Mouse (Mus musculus) liver, embryonic 14.5 days (tissue): ENCODE results near the gene Fkbp2. TPM values are rescaled to one million over a fixed set of nuclear protein-coding genes. Genes with fewer than 3 reads are reported as not detected.

Source experiments
- ATAC-seq: fragments of 200-750 bp; cut with Nextera tagmentation; 2 replicates; pipeline ENCODE4 v1.8.0; 2017; ENCODE audit warnings: moderate number of reproducible peaks, mild to moderate bottlenecking, moderate library complexity; ENCODE audit not compliant: insufficient read depth
- DNase-seq, 3 experiments: peaks; one replicate each; pipeline ENCODE4 v3.0.0-alpha.2; 2012 to 2013; ENCODE audit warnings: low read depth in 3 of 3, low spot score in 3 of 3
- H3K27ac ChIP-seq: fragments of 300-500 bp; sonication (generic); 2 replicates; pipeline ENCODE4 v1.5.1; 2014; ENCODE audit warnings: moderate library complexity, mild to moderate bottlenecking, control low read depth, inconsistent platforms
- H3K27me3 ChIP-seq: fragments of 300-500 bp; sonication (generic); 2 replicates; pipeline ENCODE4 v1.6.1; 2014; ENCODE audit warnings: mild to moderate bottlenecking, low read length, moderate library complexity; ENCODE audit not compliant: control insufficient read depth, insufficient read depth
- H3K36me3 ChIP-seq: fragments of 300-500 bp; sonication (generic); replicated peaks from 2 replicates; pipeline ENCODE4 v1.6.1; 2014; ENCODE audit warnings: low read depth; ENCODE audit not compliant: control insufficient read depth, insufficient read depth
- H3K4me1 ChIP-seq, 2 experiments: fragments of 200-500 bp in 1 of 2; fragments of 300-500 bp in 1 of 2; sonication (generic) in 1 of 2; replicated peaks; 2 replicates each; pipeline ENCODE4 v1.6.1; 2012 to 2014; ENCODE audit warnings: antibody characterized with exemption in 1 of 2, inconsistent platforms in 1 of 2, low read length in 1 of 2; ENCODE audit not compliant: control insufficient read depth in 2 of 2, insufficient read depth in 2 of 2
- H3K4me2 ChIP-seq: fragments of 300-500 bp; sonication (generic); 2 replicates; pipeline ENCODE4 v1.6.1; 2014; ENCODE audit warnings: low read depth, mild to moderate bottlenecking, control low read depth, moderate library complexity
- H3K4me3 ChIP-seq, 2 experiments: fragments of 200-500 bp in 1 of 2; fragments of 300-500 bp in 1 of 2; sonication (generic) in 1 of 2; 2 replicates each; pipeline ENCODE4 v1.5.1; 2012 to 2014; ENCODE audit warnings: low read depth in 2 of 2, low read length in 2 of 2, mild to moderate bottlenecking in 2 of 2, control low read depth in 1 of 2, inconsistent platforms in 1 of 2, moderate library complexity in 1 of 2; ENCODE audit not compliant: insufficient read depth in 1 of 2
- H3K9ac ChIP-seq: fragments of 300-500 bp; sonication (generic); replicated peaks from 2 replicates; pipeline ENCODE4 v1.6.1; 2014; ENCODE audit warnings: mild to moderate bottlenecking, control low read depth, moderate library complexity
- H3K9me3 ChIP-seq: fragments of 300-500 bp; sonication (generic); 2 replicates; pipeline ENCODE4 v1.6.1; 2016; ENCODE audit warnings: low read length, mixed read lengths; ENCODE audit not compliant: control insufficient read depth
- CTCF ChIP-seq: IDR thresholded peaks from 2 replicates; pipeline ENCODE4 v1.5.1; 2016; ENCODE audit warnings: antibody characterized with exemption, low read depth, control low read depth
- EP300 ChIP-seq: IDR thresholded peaks from 2 replicates; pipeline ENCODE4 v1.6.1; 2016; ENCODE audit warnings: antibody characterized with exemption, low read depth
- WGBS: fragments of 180-500 bp; shearing (Covaris S2); extraction: QIAGEN DNeasy Blood & Tissue Kit; methylation state at CpG from one replicate; pipeline ENCODE4 v1.1.7; 2014; ENCODE audit not compliant: insufficient replicate concordance; 5-methylcytosine and 5-hydroxymethylcytosine counted together
- polyA plus RNA-seq, 2 experiments: library from polyadenylated mRNA; depleted of rRNA in 1 of 2; stranded (reverse) in 1 of 2; unstranded in 1 of 2; fragments of >200 nt; fragmentation: Nextera tagmentation in 1 of 2; extraction: Ambion mirVana in 1 of 2; gene quantifications; 2 replicates each; pipeline versions ENCODE4 v1.2.1 to v1.2.3; 2012 to 2014

The Fkbp2 gene
- polyA plus RNA-seq, 2 experiments = 46.1 to 65.7 TPM

- DNase-seq (no peak), ATAC-seq (peak; percentile 58; the same call in 1 of the 2 replicates)
- WGBS = under 1% methylated on average over 73 of the region's 85 CpGs
- Histone ChIP-seq H3K9me3 (no peaks in the 10 kb centered on the region), H3K4me2 (peak within 1 kb of the TSS; percentile 76), H3K4me1 (peaks cover 19% of the 10 kb centered on the region in 2 experiments), H3K27me3 (no peaks in the 10 kb centered on the region), H3K27ac (no peak within 1 kb of the TSS; the same call in 1 of the 2 replicates), H3K9ac (peak within 1 kb of the TSS; percentile 62), H3K36me3 (no peaks in the 10 kb centered on the region), H3K4me3 (peak within 1 kb of the TSS; percentile 53 to 64)
- TF ChIP-seq CTCF = no peak
- no peak for TF ChIP-seq EP300
These were observed 7.0 kb upstream of the Fkbp2 start, which contains the start of gene Vegfb for GRCm38 (mm10) chr19:6987061-6987903. Gene Vegfb (minus strand): TSS chr19:6987651.

GRCm38 (mm10) chr19:6985951-6986708 is 5.8 kb upstream of the Fkbp2 start:
- WGBS = 46% methylated on average over 10 of the region's 10 CpGs

GRCm38 (mm10) chr19:6985300-6985699 is 5.0 kb upstream of the Fkbp2 start:
- Histone ChIP-seq H3K4me1 (peaks cover 11 to 18% of the 10 kb centered on the region in 2 experiments), H3K4me2 (no peak overlapping the region)

More at GRCm38 (mm10) chr19:6985951-6986708, 5.8 kb upstream of the Fkbp2 start:
- DNase-seq = no peak
- Histone ChIP-seq H3K4me3 (peak overlapping the region in 1 of 2 experiments; percentile 64; a peak in 2 of 4 replicates), H3K9ac (no peak overlapping the region), H3K27ac (no peak overlapping the region), H3K27me3 (no peaks in the 10 kb centered on the region), H3K36me3 (no peaks in the 10 kb centered on the region), H3K4me1 (peaks cover 11 to 18% of the 10 kb centered on the region in 2 experiments), H3K9me3 (no peaks in the 10 kb centered on the region), H3K4me2 (peak overlapping the region; percentile 76)
- TF ChIP-seq EP300 = peak; percentile 79
- TF ChIP-seq CTCF = no peak
- peak; percentile 45; the same call in 1 of the 2 replicates for ATAC-seq

GRCm38 (mm10) chr19:6983621-6984020 is 3.3 kb upstream of the Fkbp2 start:
- no peak overlapping the region for H3K4me3 ChIP-seq
- no peak for DNase-seq

More at GRCm38 (mm10) chr19:6985300-6985699, 5.0 kb upstream of the Fkbp2 start:
- no peak for ATAC-seq
- Histone ChIP-seq H3K27ac (no peak overlapping the region), H3K36me3 (no peaks in the 10 kb centered on the region), H3K27me3 (no peaks in the 10 kb centered on the region), H3K9me3 (no peaks in the 10 kb centered on the region), H3K4me3 (no peak overlapping the region), H3K9ac (no peak overlapping the region)
- DNase-seq = no peak
- TF ChIP-seq CTCF (no peak), EP300 (no peak)
- WGBS = 88% methylated on average over 19 of the region's 19 CpGs

More at GRCm38 (mm10) chr19:6983621-6984020, 3.3 kb upstream of the Fkbp2 start:
- Histone ChIP-seq H3K9me3 (no peaks in the 10 kb centered on the region), H3K9ac (no peak overlapping the region), H3K27me3 (no peaks in the 10 kb centered on the region), H3K4me2 (no peak overlapping the region), H3K27ac (no peak overlapping the region), H3K4me1 (peaks cover 15 to 25% of the 10 kb centered on the region in 2 experiments), H3K36me3 (no peaks in the 10 kb centered on the region)
- 87% methylated on average over 5 of the region's 5 CpGs for WGBS
- TF ChIP-seq EP300 (no peak), CTCF (no peak)
- no peak for ATAC-seq
